Mouse (Mus musculus) hindbrain, embryonic 16.5 days (tissue): Measurements from ENCODE around the gene Stk31. TPM values are rescaled to one million over a fixed set of nuclear protein-coding genes. Genes with fewer than 3 reads are reported as not detected.

Experiments used
- ATAC-seq: fragments of 200-750 bp; cut with Nextera tagmentation; 2 replicates; pipeline ENCODE4 v1.8.0; 2017; ENCODE audit warnings: moderate TSS enrichment, moderate library complexity
- H3K27ac ChIP-seq: fragments of 300-500 bp; sonication (generic); 2 replicates; pipeline ENCODE4 v1.5.1; 2014; ENCODE audit warnings: low read depth, mild to moderate bottlenecking, control low read depth, low read length, moderate library complexity
- H3K27me3 ChIP-seq: fragments of 300-500 bp; sonication (generic); replicated peaks from 2 replicates; pipeline ENCODE4 v1.6.1; 2014; ENCODE audit warnings: low read length; ENCODE audit not compliant: control insufficient read depth, insufficient read depth
- H3K36me3 ChIP-seq: fragments of 300-500 bp; sonication (generic); 2 replicates; pipeline ENCODE4 v1.6.1; 2014; ENCODE audit warnings: mild to moderate bottlenecking, low read length, moderate library complexity, mixed read lengths; ENCODE audit not compliant: control insufficient read depth, insufficient read depth
- H3K4me1 ChIP-seq: fragments of 300-500 bp; sonication (generic); 2 replicates; pipeline ENCODE4 v1.6.1; 2014; ENCODE audit warnings: low read depth, low read length; ENCODE audit not compliant: control insufficient read depth, insufficient read depth
- H3K4me2 ChIP-seq: fragments of 300-500 bp; sonication (generic); 2 replicates; pipeline ENCODE4 v1.6.1; 2014; ENCODE audit warnings: mild to moderate bottlenecking, low read length, control low read depth, moderate library complexity
- H3K4me3 ChIP-seq: fragments of 300-500 bp; sonication (generic); 2 replicates; pipeline ENCODE4 v1.5.1; 2014; ENCODE audit warnings: mild to moderate bottlenecking, low read length, control low read depth, moderate library complexity
- H3K9ac ChIP-seq: fragments of 300-500 bp; sonication (generic); 2 replicates; pipeline ENCODE4 v1.6.1; 2014; ENCODE audit warnings: low read depth, mild to moderate bottlenecking, control low read depth, low read length, moderate library complexity
- H3K9me3 ChIP-seq: fragments of 300-500 bp; sonication (generic); 2 replicates; pipeline ENCODE4 v1.6.1; 2014; ENCODE audit warnings: mild to moderate bottlenecking, low read length, moderate library complexity; ENCODE audit not compliant: control insufficient read depth
- WGBS: fragments of 180-500 bp; shearing (Covaris S2); extraction: QIAGEN DNeasy Blood & Tissue Kit; methylation state at CpG from one replicate; pipeline ENCODE4 v1.1.7; 2014; 5-methylcytosine and 5-hydroxymethylcytosine counted together
- polyA plus RNA-seq: library from polyadenylated mRNA; unstranded; fragments of >200 nt; fragmentation: Nextera tagmentation; extraction: Ambion mirVana; gene quantifications from 2 replicates; pipeline ENCODE4 v1.2.1, GENCODE M21; 2015

The Stk31 gene
- polyA plus RNA-seq, 1 experiment from 2014 or later, result not detected

GRCm38 (mm10) chr6:49491526-49491925 is 96.1 kb downstream of the Stk31 start:
- ATAC-seq, result no peak
- Histone ChIP-seq H3K9ac (no peak overlapping the region), H3K27me3 (no peaks in the 10 kb centered on the region), H3K4me3 (no peak overlapping the region), H3K27ac (no peak overlapping the region), H3K36me3 (no peaks in the 10 kb centered on the region), H3K9me3 (no peaks in the 10 kb centered on the region), H3K4me2 (no peak overlapping the region), H3K4me1 (no peaks in the 10 kb centered on the region)
- 89% methylated on average over 10 of the region's 10 CpGs for WGBS

- ATAC-seq, result no peak
- 5% methylated on average over 6 of the region's 6 CpGs for WGBS
- H3K9me3 ChIP-seq, result no peaks in the 10 kb centered on the region
- no peak overlapping the region for H3K4me2 ChIP-seq
- H3K4me1 ChIP-seq, result no peaks in the 10 kb centered on the region
- H3K9ac ChIP-seq, result no peak overlapping the region
- no peak overlapping the region for H3K27ac ChIP-seq
- H3K36me3 ChIP-seq, result no peaks in the 10 kb centered on the region
- H3K27me3 ChIP-seq, result no peaks in the 10 kb centered on the region
- H3K4me3 ChIP-seq, result no peak overlapping the region
These were observed 123.6 kb downstream of the Stk31 start for GRCm38 (mm10) chr6:49519053-49519452.

Other genes starting within 250 kb of the Stk31 start
- gene Igf2bp3, start 180.6 kb upstream of the Stk31 start, polyA plus RNA-seq, result 15.5 and 19.2 TPM in 2 replicates
- 97.0 and 97.9 TPM in 2 replicates for gene Tra2a, start 131.6 kb upstream of the Stk31 start, polyA plus RNA-seq
- 9.4 and 10.7 TPM in 2 replicates for gene Ccdc126, start 76.3 kb upstream of the Stk31 start, polyA plus RNA-seq
- gene Fam221a, start 27.9 kb upstream of the Stk31 start, polyA plus RNA-seq, result 5.4 and 6.2 TPM in 2 replicates